Mouse (Mus musculus) megakaryocyte, adult 5-6 weeks (primary cell): ENCODE data around the gene Inca1. TPM values are rescaled to one million over a fixed set of nuclear protein-coding genes. Genes with fewer than 3 reads are reported as not detected.

Experiments used
- ATAC-seq: 2 replicates; pipeline ENCODE4 v1.8.0; 2016; ENCODE audit warnings: mild to moderate bottlenecking, inconsistent platforms; ENCODE audit not compliant: poor library complexity, severe bottlenecking
- total RNA-seq, 2 experiments: library from RNA; stranded (forward) in 1 of 2; stranded (reverse) in 1 of 2; fragments of 153-499, 151-499 nt in 1 of 2; fragments of 221-1000, 200-1000 nt in 1 of 2; gene quantifications; 2 replicates each; pipeline versions ENCODE4 v1.2.3 to v1.2.4; 2015 to 2017

The Inca1 gene
- total RNA-seq (2015) (not detected in 2 replicates), total RNA-seq (2017) (0.57 TPM in 1 of 2 replicates, not detected in the other)

DNA sequence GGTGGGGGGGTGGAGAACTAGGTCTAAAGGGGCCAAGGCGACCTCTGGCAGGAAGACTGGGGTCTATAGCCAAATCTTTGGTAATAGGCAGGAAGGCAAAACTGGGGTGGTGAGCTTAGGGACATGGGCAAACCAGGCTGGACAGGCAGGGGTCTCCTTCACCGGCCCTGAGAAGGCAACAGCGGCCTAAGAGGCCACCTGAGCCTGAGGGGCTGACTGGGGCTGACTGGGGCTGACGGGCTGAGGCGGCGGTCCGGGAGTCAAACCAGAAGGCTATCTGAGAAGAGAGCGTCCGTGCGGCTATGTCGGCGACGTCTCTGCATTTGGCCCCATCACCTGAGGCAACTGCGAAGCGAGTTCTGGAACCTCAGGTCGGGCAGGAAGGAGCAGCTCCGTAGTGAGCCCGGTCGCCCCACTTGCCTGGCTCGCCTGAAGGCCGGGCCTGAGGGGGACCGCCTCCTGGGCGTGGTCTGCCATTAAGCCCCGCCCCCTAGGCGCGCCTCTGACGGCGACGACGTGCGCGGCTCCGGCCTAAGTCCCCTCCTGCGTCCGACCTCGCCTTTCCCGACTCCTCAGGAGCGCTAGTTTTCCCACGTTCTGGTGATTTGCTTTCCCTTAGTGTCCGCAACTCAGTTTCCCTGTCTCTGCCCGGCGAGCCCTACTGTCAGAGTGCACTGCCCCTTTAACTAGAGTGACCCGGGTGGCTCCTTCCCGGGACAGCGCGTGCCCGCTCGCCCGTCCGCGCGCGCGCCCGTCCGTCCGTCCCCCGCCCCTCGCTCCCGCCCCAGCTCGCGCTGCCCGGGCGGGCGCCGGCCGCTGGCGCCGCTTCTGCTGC is at the start of gene Inca1, which contains the start of gene Kif1c:
TSS of gene Inca1 (minus strand) at position 434 of the 835 bp plus-strand sequence.
TSS of gene Kif1c (plus strand) at position 827 of the 835 bp plus-strand sequence.
- peak; percentile 99 for ATAC-seq

DNA sequence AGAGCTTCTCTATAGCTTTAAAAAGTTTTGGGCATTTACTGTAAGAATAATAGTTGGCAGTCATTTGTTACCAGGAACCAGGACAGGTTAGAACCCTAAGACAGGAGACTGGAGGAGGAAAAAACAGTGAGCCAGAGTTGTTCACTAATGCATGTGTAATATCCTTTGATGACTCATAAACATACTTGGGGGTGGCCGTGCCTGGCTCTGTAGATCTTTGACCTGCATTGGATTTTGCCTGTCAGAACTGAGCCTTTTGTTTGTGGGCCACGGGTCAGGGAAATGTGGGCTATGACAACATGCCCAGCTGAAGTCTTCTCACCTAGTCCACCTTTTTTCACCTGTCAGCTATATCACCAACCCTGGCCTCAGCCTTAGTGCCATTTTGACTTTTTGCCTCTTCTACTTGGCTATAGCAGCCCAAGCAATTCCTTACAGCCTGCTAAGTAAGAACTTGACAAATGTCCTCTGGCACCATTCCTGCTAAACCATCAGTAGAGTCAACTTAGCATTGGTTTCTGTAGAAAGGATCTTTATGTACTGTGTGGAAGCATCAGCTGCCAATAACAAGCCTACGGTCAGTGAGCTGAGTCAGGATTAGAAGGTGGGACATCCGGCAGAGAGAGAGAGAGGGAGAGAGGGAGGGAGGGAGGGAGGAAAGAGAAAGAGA is 48.1 kb upstream of the Inca1 start:
- no peak for ATAC-seq

DNA sequence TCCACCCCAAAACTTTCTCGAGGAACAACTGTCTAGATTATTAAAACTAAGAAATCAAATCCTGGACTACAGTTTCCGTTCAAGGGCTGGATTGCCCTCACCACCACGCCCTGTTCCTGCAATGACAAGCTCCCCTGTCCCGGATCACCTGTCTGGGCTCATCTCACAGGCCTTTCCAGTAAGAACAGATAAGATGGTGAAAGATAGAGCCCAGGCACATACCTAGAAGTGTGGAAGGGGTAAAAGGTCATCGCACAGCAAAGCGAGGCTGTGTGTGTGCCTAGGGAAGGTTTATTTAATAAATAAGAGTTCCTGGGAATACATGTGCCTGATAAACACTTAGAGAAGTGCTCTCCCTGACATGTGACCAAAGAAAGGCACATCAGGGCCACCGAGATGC is 45.7 kb upstream of the Inca1 start:
- no peak for ATAC-seq

DNA sequence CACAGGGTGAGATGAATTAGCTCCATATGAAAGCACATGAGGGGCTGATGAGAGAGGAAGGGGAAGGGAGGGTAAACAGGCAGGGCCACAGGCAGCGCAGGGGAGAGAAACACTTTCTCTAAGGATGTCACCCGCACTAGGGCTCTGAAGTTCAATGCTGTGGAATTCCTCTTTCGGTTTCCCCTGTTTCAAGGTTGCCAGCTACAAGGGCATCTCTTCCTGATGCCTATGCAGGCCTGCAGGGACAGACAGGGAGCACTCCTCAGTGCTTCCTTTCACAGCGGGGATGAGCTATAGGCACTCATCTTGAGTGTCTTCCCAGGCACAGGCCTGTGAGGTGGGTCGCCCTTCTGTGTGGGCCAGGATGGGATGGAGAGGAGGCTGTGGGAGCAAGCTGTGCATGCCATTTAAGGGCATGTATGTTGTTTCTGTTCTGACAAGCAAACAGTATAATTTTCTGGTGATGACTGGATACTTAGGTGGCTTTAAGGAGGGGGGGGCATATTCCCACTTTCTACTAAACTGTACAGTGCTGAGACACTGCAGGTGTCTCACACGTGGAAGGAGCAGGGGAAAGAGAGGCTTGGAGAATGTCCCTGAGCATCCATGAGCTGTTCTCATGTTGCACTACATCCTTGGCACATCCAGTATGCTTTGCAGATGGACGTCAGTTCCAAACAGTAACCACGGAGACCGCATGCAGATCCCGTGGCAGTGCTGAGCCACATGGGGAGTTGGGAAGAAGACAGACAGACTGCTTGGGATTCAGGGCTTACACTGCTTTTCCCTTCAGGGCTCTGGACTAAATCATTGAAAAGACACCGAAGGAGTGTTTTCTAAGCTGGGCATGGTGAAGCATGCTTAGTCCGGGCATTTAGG is 42.9 kb upstream of the Inca1 start:
- no peak for ATAC-seq

DNA sequence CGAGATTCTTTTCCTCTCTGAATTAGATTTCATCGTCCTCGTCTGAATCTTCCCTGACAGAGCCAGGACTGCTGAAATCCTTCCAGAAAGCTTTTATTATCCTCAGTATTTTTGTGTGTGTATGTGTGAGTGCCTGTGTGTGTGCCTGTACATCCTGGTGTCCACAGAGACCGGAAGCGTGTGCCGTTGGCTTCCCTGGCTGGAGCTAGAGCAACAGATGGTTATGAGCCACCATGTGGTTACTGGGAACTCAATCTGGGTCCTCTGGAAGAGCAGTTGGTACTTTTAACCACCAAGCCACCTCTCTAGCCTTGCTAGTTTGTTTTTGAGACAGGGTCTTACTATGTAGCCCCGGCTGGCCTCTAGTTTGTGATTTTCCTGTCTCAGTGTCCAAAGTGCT is 42.2 kb upstream of the Inca1 start:
- ATAC-seq, result no peak

DNA sequence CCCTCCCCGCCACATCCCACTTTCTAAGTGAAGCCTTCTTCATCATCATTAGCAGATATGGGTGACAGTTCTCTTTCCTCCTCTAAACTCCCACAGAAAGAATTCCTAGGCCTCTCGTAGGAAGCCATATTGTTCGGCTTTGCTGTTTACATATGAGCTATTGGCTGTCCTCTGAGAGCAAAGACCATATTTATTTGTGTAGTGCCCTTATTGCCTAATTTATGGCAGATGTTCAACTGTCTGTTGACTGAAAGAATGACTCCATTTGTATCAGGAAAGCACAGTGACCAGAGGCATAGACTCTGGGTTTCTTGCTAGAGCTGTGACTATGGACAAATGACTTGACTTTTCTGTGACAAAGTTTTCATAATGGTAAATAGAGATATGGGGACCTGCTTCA is 41.6 kb upstream of the Inca1 start:
- ATAC-seq, result no peak

DNA sequence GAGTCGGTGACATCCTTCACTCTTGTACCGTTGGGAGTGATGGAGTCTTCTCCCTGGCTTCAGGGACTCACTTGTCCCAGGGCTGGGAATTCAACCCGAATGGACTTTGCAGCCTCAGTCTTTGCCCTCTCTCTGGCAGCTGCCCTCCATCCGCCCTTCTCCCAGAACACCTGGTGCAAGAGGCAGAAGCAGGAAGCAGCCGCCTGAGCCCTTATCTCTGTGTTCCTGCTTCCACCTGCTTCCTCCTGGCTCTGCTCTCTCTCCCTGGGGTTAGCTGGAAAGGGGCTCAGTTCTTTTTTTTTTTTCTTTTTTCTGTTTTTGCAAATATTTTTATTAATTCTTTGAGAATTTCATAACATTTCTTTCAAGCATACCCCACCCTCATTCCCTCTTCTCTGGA is 37.8 kb upstream of the Inca1 start:
- no peak for ATAC-seq

DNA sequence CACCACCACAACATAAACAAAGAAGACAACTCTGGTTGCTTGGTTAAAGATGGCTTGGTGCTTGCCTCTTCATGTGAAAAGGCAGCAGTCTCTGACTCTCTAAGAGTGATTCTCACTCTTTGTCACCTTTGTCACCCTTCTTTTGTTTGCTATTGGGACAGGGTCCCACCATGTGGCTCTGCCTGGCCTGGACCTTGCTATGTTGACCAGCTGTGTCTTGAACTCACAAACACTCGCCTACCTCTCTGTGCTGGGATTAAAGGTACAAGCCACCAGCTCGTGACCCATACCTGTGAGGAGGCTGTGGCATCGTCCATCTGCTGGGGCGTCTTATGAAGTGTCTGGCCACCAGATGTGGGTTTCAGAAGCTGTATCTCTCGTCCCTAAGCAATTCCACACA is 33.3 kb upstream of the Inca1 start:
- ATAC-seq, result no peak

DNA sequence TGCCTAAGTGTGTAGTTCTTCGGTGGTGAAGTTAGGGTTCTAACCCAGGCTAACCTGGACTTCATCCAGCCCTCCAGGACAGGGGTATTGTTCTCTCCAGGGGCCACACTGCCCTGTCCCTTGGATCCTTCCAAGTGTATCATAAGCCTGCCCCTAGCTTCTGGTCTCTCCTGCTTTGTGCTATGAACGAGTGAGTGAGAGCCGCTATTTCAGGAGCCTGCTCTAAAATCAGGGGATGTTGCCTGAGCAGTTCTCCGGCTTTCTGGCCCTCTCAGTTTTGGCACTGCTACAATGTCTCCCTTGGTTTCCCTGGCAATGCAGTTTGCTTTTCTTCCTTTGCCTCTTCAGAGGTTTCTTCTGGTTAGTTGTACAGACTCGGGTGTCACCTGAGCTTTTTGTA is 31.2 kb upstream of the Inca1 start:
- ATAC-seq, result no peak

DNA sequence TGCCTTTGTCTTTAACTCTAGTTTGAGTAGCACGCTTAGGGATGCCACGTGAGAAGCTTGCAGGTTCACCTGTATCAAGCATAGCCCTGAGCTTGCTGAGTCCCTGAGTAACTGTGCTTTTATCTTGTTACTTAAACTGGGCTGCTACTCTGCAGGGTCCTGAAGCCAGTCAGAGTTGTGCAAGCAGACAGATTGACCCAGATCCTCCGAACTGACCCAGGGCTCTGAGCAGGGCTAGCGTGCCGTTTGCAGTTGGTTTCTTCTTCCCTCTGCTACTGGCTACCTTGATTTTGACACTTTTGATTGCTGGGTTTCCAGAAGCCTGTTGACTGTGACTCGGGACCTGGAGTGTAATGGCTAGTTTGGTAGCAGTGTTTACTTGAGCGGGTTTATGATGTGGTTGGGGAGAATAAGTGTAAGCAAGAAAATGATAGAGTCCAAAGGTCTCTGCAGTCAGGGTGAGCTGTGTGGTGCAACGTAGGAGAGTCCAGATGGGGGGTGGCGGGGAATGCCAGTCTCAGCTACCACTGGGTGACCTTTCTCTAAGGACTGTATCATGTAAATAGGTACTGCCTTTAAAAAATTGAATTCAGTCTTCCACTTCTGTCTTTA is 30.6 kb upstream of the Inca1 start:
- ATAC-seq, result no peak

DNA sequence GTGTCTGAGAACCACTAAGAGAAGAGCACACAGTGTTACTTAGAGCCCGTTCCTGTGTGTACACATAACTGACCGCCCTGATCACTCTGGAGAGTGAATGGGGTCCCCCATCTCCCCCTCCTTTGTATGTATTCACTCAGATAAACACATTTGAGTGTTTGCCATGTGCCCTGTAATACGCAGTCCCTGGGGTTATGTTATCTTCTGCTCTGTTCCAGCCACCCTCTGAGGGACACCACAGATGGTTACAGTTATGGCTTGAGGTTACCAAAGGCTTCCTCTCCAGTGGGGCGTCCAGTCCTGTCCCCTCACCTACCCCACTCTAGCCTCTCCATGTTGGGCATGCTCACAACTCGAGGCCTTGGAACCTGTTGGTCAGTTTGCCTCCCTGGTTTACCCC is 27.4 kb upstream of the Inca1 start:
- ATAC-seq, result no peak

DNA sequence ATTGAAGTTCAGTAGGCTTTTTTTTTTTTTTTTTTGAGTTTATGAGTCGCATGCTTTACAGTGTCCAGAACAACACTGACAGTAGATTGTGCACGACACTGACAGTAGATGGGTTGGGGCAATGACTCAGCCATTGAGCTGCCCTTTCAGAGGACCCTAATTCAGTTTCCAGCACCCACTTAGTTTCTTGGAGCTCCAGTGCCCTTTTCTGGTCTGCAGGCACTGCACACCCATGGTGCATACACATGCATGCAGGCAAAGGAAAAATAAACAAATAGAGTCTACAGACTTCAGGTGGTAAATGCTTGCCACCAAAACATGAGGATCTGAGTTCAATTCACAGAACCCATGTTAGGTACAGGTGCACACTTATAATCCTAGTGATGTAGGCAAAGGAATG is 26.6 kb upstream of the Inca1 start:
- no peak for ATAC-seq

DNA sequence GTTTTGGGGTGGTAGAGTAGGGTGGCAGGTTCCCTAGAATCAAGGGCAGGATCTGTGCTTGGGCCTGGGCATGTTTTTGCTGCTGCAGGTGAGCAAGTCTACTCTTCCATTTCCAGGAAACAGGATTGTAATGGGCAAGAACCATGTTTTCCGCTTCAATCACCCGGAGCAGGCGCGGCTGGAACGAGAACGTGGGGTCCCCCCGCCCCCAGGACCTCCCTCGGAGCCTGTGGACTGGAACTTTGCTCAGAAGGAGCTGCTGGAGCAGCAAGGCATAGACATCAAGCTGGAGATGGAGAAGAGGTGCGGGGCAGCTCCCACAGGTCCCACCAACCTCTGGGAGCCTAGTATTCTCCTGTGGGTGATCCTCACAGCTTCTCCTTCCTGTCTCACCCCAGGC is 24.8 kb upstream of the Inca1 start:
- no peak for ATAC-seq

DNA sequence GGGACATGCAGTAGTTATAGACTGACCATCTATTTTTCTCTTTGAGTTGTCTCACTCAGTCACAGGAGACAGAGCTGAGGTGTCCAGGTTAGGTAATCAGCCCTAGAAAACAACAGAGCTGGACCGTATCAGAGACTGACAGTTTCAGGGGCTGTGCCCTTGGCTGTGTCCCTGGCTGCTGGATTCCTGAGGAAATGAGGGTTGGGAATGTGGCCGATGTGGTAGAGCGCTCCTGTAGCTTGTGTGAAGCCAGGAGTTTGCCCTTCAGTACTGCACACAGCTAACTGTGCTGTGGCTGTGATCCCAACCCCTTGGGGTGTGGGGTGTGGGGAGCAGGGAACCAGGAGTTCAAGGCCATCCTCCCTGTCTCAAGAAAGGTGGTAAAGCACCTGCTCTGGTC is 21.1 kb upstream of the Inca1 start:
- ATAC-seq, result 0 out of 2 replicates have a peak, but pooled peaks have one; percentile 1

DNA sequence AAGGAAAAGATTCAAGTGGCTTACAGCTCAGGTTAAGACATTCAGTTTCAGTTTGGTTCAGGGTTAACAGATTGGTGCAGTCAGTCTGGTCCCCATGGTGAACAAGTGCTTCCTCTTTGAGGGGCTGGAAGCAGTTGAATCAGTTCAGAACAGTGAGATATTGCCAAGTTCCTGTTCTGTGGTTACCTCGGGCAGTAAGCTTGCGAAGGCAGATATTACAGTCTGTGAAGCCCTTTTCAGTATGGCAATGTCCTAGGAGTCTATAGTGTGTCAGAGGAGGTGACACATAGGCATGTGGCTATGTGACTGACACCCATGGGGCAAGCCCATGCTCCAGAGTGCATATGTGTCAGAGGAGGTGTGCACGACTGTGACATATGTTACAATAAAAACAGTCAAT is 20.6 kb upstream of the Inca1 start:
- peak; percentile 99 for ATAC-seq

DNA sequence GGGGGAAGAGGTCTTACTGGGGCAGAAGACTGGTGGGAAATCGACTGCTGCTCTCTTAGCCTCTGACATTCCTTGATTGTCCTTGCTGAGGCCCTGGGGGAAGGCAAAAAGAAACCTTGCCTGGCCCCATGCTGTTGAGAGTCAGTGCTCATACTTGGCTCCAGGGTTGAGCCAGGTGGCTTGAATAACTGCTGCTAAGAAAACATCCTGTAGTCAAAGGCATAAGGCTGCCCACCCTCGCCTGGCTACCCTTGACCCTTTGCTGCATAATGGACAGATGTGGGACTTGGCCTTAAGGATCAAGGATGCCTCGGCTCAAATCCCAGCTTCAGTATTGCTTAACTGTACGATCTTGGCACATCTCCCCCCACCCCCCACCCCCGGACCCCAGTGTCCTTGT is 18.5 kb upstream of the Inca1 start:
- no peak for ATAC-seq

DNA sequence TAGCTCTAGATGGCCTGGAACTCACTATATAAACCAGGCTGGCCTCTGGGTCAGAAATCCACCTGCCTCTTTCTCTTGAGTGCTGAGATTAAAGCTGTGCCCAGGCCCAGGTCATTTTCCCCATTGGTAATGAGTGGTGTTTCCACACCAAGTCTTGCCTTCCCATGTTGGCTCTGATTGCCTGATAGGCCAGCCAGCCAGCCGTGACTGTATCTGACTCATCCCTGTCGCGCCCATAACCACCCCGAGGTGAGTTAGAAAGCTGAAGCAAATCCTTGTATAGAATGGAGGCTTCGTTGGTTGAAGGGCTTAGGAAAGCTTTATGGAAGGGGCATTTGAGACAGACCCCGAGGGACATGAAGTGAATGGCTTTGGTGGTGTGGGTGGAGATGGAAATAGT is 15.9 kb upstream of the Inca1 start:
- no peak for ATAC-seq

DNA sequence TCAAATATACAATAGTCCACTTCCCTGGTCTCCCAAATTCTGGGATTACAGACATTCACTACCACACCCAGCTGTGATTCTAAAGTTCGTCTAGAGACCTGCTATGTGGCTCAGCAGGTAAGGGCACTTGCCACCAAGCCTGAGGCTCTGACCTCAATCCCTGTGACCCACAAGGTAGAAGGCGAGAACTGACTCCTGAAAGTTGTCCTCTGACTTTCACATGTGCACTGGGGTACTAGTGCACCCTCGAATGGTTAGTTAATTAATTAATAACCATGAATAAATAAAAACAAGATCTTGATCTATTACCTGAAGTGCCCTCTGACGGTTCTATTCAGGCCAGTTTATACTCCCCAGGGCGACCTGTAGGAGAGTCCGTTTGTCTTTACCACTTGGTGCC is 13.3 kb upstream of the Inca1 start:
- no peak for ATAC-seq

DNA sequence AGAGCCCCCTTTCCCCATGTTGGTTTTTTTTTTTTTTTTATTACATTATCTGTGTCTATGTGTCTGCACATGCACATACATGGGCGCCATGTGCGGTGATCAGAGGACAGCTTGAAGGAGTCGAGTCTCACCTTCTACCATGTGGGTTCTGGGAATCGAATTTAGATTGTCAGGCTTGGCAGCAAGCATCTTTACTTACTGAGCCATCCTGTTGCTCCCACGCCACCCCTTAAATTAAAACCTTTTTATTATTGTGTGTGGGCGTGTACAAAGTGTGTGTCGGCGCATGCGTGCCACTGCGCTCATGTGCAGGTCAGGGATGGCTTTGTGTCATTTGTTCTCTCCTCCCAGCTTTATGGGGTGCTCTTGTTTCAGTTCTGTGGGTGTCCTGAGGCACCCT is 11.1 kb upstream of the Inca1 start:
- ATAC-seq, result no peak

DNA sequence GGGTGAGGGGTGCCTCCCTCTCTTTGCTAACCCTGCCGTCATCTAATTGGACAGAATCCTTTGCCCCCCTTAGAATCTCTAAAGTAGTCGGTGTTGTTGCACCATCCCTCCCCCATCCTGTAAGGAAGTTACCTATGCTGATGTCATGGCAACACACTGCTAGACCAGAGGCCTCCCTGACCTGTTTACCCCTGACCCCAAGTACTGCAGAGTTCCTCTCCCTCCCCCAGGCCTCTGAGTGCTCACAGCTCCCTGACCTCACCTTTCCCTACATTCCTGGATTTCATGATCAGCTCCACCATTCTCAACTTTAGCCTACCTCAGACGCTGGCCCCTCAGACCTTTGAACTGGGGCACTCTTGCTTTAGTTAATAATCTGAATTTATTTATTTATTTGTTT is 6.2 kb upstream of the Inca1 start:
- no peak for ATAC-seq

DNA sequence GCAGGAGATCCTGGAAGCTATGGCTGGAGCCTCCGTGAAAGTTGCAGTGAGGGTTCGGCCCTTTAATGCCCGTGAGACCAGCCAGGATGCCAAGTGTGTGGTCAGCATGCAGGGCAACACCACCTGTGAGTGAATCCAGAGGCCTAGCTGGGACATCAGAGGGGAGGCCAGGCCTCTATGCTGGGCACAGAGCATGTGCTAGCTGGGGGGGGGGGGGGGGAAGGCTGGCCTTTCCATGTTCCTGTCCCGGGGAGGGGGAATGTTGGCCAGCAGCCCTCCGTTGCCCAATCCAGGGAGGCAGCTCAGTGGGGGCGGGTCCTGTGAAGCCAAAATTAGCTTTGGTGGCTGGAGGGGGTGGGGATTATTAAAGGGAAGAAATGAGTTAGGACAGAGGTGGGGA is 2.8 kb upstream of the Inca1 start:
- ATAC-seq, result no peak
